Mouse (Mus musculus) neural tube, embryonic 12.5 days (tissue): ENCODE measurements around the gene Vmn1r214. TPM values are rescaled to one million over a fixed set of nuclear protein-coding genes. Genes with fewer than 3 reads are reported as not detected.

Experiments used
- ATAC-seq: fragments of 200-750 bp; cut with Nextera tagmentation; 2 replicates; pipeline ENCODE4 v1.8.0; 2017; ENCODE audit warnings: low read depth, mild to moderate bottlenecking, moderate TSS enrichment, moderate library complexity; ENCODE audit not compliant: low FRiP score
- H3K27ac ChIP-seq: fragments of 300-500 bp; sonication (generic); 2 replicates; pipeline ENCODE4 v1.5.1; 2016
- H3K27me3 ChIP-seq: fragments of 300-500 bp; sonication (generic); replicated peaks from 2 replicates; pipeline ENCODE4 v1.6.1; 2016; ENCODE audit warnings: mild to moderate bottlenecking
- H3K36me3 ChIP-seq: fragments of 300-500 bp; sonication (generic); 2 replicates; pipeline ENCODE4 v1.6.1; 2016; ENCODE audit warnings: mild to moderate bottlenecking
- H3K4me1 ChIP-seq: fragments of 300-500 bp; sonication (generic); 2 replicates; pipeline ENCODE4 v1.6.1; 2016
- H3K4me2 ChIP-seq: fragments of 300-500 bp; sonication (generic); replicated peaks from 2 replicates; pipeline ENCODE4 v1.6.1; 2016; ENCODE audit warnings: mild to moderate bottlenecking
- H3K4me3 ChIP-seq: fragments of 300-500 bp; sonication (generic); 2 replicates; pipeline ENCODE4 v1.5.1; 2016
- H3K9ac ChIP-seq: fragments of 300-500 bp; sonication (generic); 2 replicates; pipeline ENCODE4 v1.6.1; 2016; ENCODE audit warnings: mild to moderate bottlenecking
- H3K9me3 ChIP-seq: fragments of 300-500 bp; sonication (generic); 2 replicates; pipeline ENCODE4 v1.6.1; 2016; ENCODE audit warnings: mild to moderate bottlenecking
- WGBS: fragments of 180-500 bp; shearing (Covaris S2); methylation state at CpG from one replicate; pipeline ENCODE4 v1.1.7; 2016; 5-methylcytosine and 5-hydroxymethylcytosine counted together
- polyA plus RNA-seq: library from polyadenylated mRNA; unstranded; fragments of >200 nt; fragmentation: Nextera tagmentation; extraction: Ambion mirVana; gene quantifications from 2 replicates; pipeline ENCODE4 v1.2.1, GENCODE M21; 2016

Gene Vmn1r214
- not detected in 2 replicates for polyA plus RNA-seq

- no peaks in the 10 kb centered on the region for H3K9me3 ChIP-seq
- no peaks in the 10 kb centered on the region for H3K36me3 ChIP-seq
- WGBS, result 90% methylated on average over 3 of the region's 3 CpGs
- no peak for ATAC-seq
- H3K4me1 ChIP-seq, result no peaks in the 10 kb centered on the region
- no peak within 1 kb of the TSS for H3K27ac ChIP-seq
- no peak within 1 kb of the TSS for H3K4me3 ChIP-seq
- no peaks in the 10 kb centered on the region for H3K27me3 ChIP-seq
- no peak within 1 kb of the TSS for H3K9ac ChIP-seq
- H3K4me2 ChIP-seq, result no peak within 1 kb of the TSS
Measured at GRCm38 (mm10) chr13:23030118-23030517, at the start of gene Vmn1r214. TSS of gene Vmn1r214 (plus strand) at chr13:23030418.

- Histone ChIP-seq H3K36me3 (no peaks in the 10 kb centered on the region), H3K9ac (no peak overlapping the region), H3K4me1 (no peaks in the 10 kb centered on the region), H3K27ac (no peak overlapping the region), H3K27me3 (no peaks in the 10 kb centered on the region), H3K4me2 (no peak overlapping the region), H3K9me3 (0 out of 2 replicates have a peak, but pooled peaks cover 1% of the 10 kb centered on the region), H3K4me3 (no peak overlapping the region)
- 89% methylated on average over 11 of the region's 11 CpGs for WGBS
- ATAC-seq, result no peak
Measured at GRCm38 (mm10) chr13:22990214-22990891, 39.9 kb upstream of the Vmn1r214 start.

- no peaks in the 10 kb centered on the region for H3K9me3 ChIP-seq
- no peak overlapping the region for H3K4me2 ChIP-seq
- no peak overlapping the region for H3K9ac ChIP-seq
- no peaks in the 10 kb centered on the region for H3K27me3 ChIP-seq
- no peak for ATAC-seq
- no peak overlapping the region for H3K27ac ChIP-seq
- no peaks in the 10 kb centered on the region for H3K36me3 ChIP-seq
- no peaks in the 10 kb centered on the region for H3K4me1 ChIP-seq
- H3K4me3 ChIP-seq, result no peak overlapping the region
- 28% methylated on average over 1 of the region's 1 CpGs for WGBS
Measured at GRCm38 (mm10) chr13:22992178-22992700, 38.0 kb upstream of the Vmn1r214 start.

- WGBS, result 23% methylated on average over 2 of the region's 2 CpGs
- Histone ChIP-seq H3K36me3 (no peaks in the 10 kb centered on the region), H3K9me3 (no peaks in the 10 kb centered on the region), H3K4me1 (no peaks in the 10 kb centered on the region), H3K9ac (no peak overlapping the region), H3K4me3 (no peak overlapping the region), H3K27ac (no peak overlapping the region), H3K27me3 (no peaks in the 10 kb centered on the region), H3K4me2 (no peak overlapping the region)
- no peak for ATAC-seq
Measured at GRCm38 (mm10) chr13:22992721-22993120, 37.5 kb upstream of the Vmn1r214 start.

- Histone ChIP-seq H3K27ac (no peak within 1 kb of the TSS), H3K27me3 (no peaks in the 10 kb centered on the region), H3K9me3 (no peaks in the 10 kb centered on the region), H3K36me3 (no peaks in the 10 kb centered on the region), H3K4me3 (no peak within 1 kb of the TSS), H3K9ac (no peak within 1 kb of the TSS), H3K4me2 (no peak within 1 kb of the TSS), H3K4me1 (no peaks in the 10 kb centered on the region)
- 78% methylated on average over 1 of the region's 1 CpGs for WGBS
- no peak for ATAC-seq
Measured at GRCm38 (mm10) chr13:23007356-23007755, 22.9 kb upstream of the Vmn1r214 start, which contains the start of gene Vmn1r213. TSS of gene Vmn1r213 (plus strand) at chr13:23007656.

- H3K9me3 ChIP-seq, result no peaks in the 10 kb centered on the region
- no peaks in the 10 kb centered on the region for H3K27me3 ChIP-seq
- H3K4me2 ChIP-seq, result no peak overlapping the region
- no peak for ATAC-seq
- no peak overlapping the region for H3K4me3 ChIP-seq
- no peak overlapping the region for H3K9ac ChIP-seq
- no peaks in the 10 kb centered on the region for H3K4me1 ChIP-seq
- H3K27ac ChIP-seq, result no peak overlapping the region
- H3K36me3 ChIP-seq, result no peaks in the 10 kb centered on the region
Measured at GRCm38 (mm10) chr13:23018158-23018557, 12.1 kb upstream of the Vmn1r214 start.

GRCm38 (mm10) chr13:23024812-23025211, 5.4 kb upstream of the Vmn1r214 start:
- Histone ChIP-seq H3K4me3 (no peak overlapping the region), H3K36me3 (no peaks in the 10 kb centered on the region), H3K9me3 (no peaks in the 10 kb centered on the region), H3K4me1 (no peaks in the 10 kb centered on the region), H3K9ac (no peak overlapping the region), H3K4me2 (no peak overlapping the region), H3K27me3 (no peaks in the 10 kb centered on the region), H3K27ac (no peak overlapping the region)
- no peak for ATAC-seq

- H3K9me3 ChIP-seq, result no peaks in the 10 kb centered on the region
- H3K9ac ChIP-seq, result no peak overlapping the region
- no peak overlapping the region for H3K4me3 ChIP-seq
- WGBS, result 50% methylated on average over 1 of the region's 1 CpGs
- no peak for ATAC-seq
- no peak overlapping the region for H3K4me2 ChIP-seq
- no peaks in the 10 kb centered on the region for H3K27me3 ChIP-seq
- H3K4me1 ChIP-seq, result no peaks in the 10 kb centered on the region
- H3K36me3 ChIP-seq, result no peaks in the 10 kb centered on the region
- no peak overlapping the region for H3K27ac ChIP-seq
Measured at GRCm38 (mm10) chr13:23057778-23058177, 27.6 kb downstream of the Vmn1r214 start.

- no peaks in the 10 kb centered on the region for H3K9me3 ChIP-seq
- H3K27ac ChIP-seq, result no peak within 1 kb of the TSS
- H3K4me1 ChIP-seq, result no peaks in the 10 kb centered on the region
- no peak for ATAC-seq
- WGBS, result 77% methylated on average over 1 of the region's 1 CpGs
- no peak within 1 kb of the TSS for H3K4me2 ChIP-seq
- H3K27me3 ChIP-seq, result no peaks in the 10 kb centered on the region
- no peak within 1 kb of the TSS for H3K9ac ChIP-seq
- no peak within 1 kb of the TSS for H3K4me3 ChIP-seq
- H3K36me3 ChIP-seq, result no peaks in the 10 kb centered on the region
Measured at GRCm38 (mm10) chr13:23067725-23068124, 37.5 kb downstream of the Vmn1r214 start, which contains the start of gene Vmn1r215. TSS of gene Vmn1r215 (plus strand) at chr13:23068025.

GRCm38 (mm10) chr13:23069312-23069711, 39.1 kb downstream of the Vmn1r214 start:
- no peak for ATAC-seq
- Histone ChIP-seq H3K4me2 (no peak overlapping the region), H3K27ac (no peak overlapping the region), H3K4me3 (no peak overlapping the region), H3K27me3 (no peaks in the 10 kb centered on the region), H3K36me3 (no peaks in the 10 kb centered on the region), H3K4me1 (no peaks in the 10 kb centered on the region), H3K9ac (no peak overlapping the region), H3K9me3 (no peaks in the 10 kb centered on the region)
- WGBS, result 88% methylated on average over 2 of the region's 2 CpGs

Other genes with a start within 250 kb of the Vmn1r214 start
- gene Vmn1r209, start 220.7 kb upstream of the Vmn1r214 start, polyA plus RNA-seq, result not detected in 2 replicates
- not detected in 2 replicates for gene Vmn1r210, start 199.1 kb upstream of the Vmn1r214 start, polyA plus RNA-seq
- not detected in 2 replicates for gene Vmn1r211, start 172.9 kb upstream of the Vmn1r214 start, polyA plus RNA-seq
- not detected in 2 replicates for gene Vmn1r212, start 146.2 kb upstream of the Vmn1r214 start, polyA plus RNA-seq
- gene Vmn1r213, start 22.8 kb upstream of the Vmn1r214 start, polyA plus RNA-seq, result not detected in 2 replicates
- not detected in 2 replicates for gene Vmn1r215, start 37.6 kb downstream of the Vmn1r214 start, polyA plus RNA-seq
- gene Vmn1r217, start 87.8 kb downstream of the Vmn1r214 start, polyA plus RNA-seq, result not detected in 2 replicates
- gene Vmn1r218, start 102.7 kb downstream of the Vmn1r214 start, polyA plus RNA-seq, result not detected in 2 replicates
- not detected in 2 replicates for gene Vmn1r219, start 128.9 kb downstream of the Vmn1r214 start, polyA plus RNA-seq
- gene Vmn1r220, start 157.6 kb downstream of the Vmn1r214 start, polyA plus RNA-seq, result not detected in 2 replicates
- gene Vmn1r221, start 183.7 kb downstream of the Vmn1r214 start, polyA plus RNA-seq, result not detected in 2 replicates
- gene Vmn1r222, start 205.5 kb downstream of the Vmn1r214 start, polyA plus RNA-seq, result not detected in 2 replicates
- 0.04 TPM in 1 of 2 replicates, not detected in the other for gene Vmn1r223, start 216.7 kb downstream of the Vmn1r214 start, polyA plus RNA-seq